Mouse (Mus musculus) CH12.LX (cell line): Measurements from ENCODE around the gene Marcksl1.

ENCODE experiments used
- CHD1 ChIP-seq: IDR thresholded peaks from 2 replicates; pipeline ENCODE4 v1.6.1; 2012; ENCODE audit warnings: low read depth, low read length, improper control_type of control experiment, inconsistent platforms
- CTCF ChIP-seq, 2 experiments: IDR thresholded peaks in 1 of 2; conservative IDR thresholded peaks in 1 of 2; 2 replicates each; pipeline ENCODE4 v1.5.1; 2011 to 2012; ENCODE audit warnings: low read depth in 2 of 2, low read length in 2 of 2, improper control_type of control experiment in 1 of 2, inconsistent platforms in 1 of 2, mild to moderate bottlenecking in 1 of 2, moderate library complexity in 1 of 2
- POLR2A ChIP-seq: IDR thresholded peaks from 2 replicates; pipeline ENCODE4 v1.6.1; 2011; ENCODE audit warnings: low read depth, mild to moderate bottlenecking, improper control_type of control experiment, low read length
- RAD21 ChIP-seq: IDR thresholded peaks from 2 replicates; pipeline ENCODE4 v1.6.1; 2011; ENCODE audit warnings: low read depth, mild to moderate bottlenecking, low read length, improper control_type of control experiment, moderate library complexity
- TBP ChIP-seq: conservative IDR thresholded peaks from 2 replicates; pipeline ENCODE4 v1.6.1; 2011; ENCODE audit warnings: low read depth, low read length, improper control_type of control experiment
- UBTF ChIP-seq: IDR thresholded peaks from 2 replicates; pipeline ENCODE4 v1.6.1; 2012; ENCODE audit warnings: low read depth, mild to moderate bottlenecking, inconsistent platforms, low read length, improper control_type of control experiment, moderate library complexity
- USF1 ChIP-seq: IDR thresholded peaks from 2 replicates; pipeline ENCODE4 v1.6.1; 2014; ENCODE audit warnings: low read depth, mild to moderate bottlenecking, inconsistent platforms, low read length, improper control_type of control experiment

DNA sequence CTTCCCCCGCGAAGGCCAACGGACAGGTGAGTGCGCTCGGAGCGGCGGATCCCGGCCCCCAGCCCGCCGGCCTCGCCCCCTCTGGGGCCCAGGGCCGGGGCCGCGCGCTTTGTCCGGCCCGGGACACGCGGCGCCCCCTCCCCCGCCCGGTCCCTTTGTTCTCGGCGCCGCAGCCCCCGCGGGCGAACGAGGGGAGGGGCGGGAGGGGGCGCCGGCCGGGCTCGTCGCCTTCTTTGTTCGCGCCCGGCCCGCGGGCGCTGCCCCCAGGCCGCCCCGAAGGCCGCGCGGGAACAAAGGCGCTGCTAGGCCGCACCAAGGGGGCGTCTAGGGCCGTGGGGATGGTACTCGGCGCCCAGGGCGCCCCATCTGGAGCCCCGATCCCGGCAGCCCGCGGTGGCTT, 510 bp downstream of the Marcksl1 start:
- no peak for TF ChIP-seq TBP
- no peak for TF ChIP-seq POLR2A
- no peak; the same call in 1 of the 2 replicates for TF ChIP-seq UBTF
- no peak for TF ChIP-seq RAD21
- no peak for TF ChIP-seq CHD1
- no peak for TF ChIP-seq CTCF (conservative IDR thresholded peaks at IDR 0.05 in 1 of 2, IDR thresholded peaks at IDR 0.05 in 1 of 2; ENCODE audit: low read depth in 2 of 2, low read length in 2 of 2)
- no peak for TF ChIP-seq USF1
